Mouse (Mus musculus) liver, embryonic 14.5 days (tissue): ENCODE results near the gene Il2ra.

Source experiments
- CTCF ChIP-seq: IDR thresholded peaks from 2 replicates; pipeline ENCODE4 v1.5.1; 2016; ENCODE audit warnings: antibody characterized with exemption, low read depth, control low read depth
- EP300 ChIP-seq: IDR thresholded peaks from 2 replicates; pipeline ENCODE4 v1.6.1; 2016; ENCODE audit warnings: antibody characterized with exemption, low read depth

DNA sequence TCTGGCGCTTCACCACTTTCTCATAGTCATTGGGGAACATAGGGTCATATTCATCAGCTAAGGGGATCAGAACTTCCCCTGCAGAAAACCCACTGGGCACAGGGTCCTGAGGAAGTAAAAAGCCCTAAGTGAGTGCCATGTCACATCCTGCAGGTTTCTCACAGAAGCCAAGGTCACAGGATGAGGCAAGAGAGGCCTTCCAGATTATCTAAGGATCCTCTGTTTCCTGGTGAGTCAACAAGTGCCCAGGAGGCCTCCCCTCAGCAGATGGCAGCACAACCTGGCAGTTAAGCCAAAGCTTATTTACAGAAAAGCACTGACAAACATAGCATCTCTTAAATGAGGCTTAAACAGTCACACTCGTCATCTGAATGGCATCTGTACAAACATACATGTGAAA lies 45.9 kb upstream of the Il2ra start:
- no peak for TF ChIP-seq CTCF
- TF ChIP-seq EP300: no peak
